Mouse (Mus musculus): ENCODE results near the gene Zfp709.
"Not testable (repeated sequence)": the region's sequence is repeated elsewhere in the genome, so short reads cannot be mapped to it uniquely, and the experiment has no call there.

The Zfp709 gene

GRCm38 (mm10) chr8:71881618-71882274 lies at the start of gene Zfp709:
Zfp709 (plus strand) TSS chr8:71882019.
- peak; percentile 75 for DNase-seq

GRCm38 (mm10) chr8:71838207-71838606 lies 43.6 kb upstream of the Zfp709 start:
- DNase-seq: not testable (repeated sequence)

GRCm38 (mm10) chr8:71841201-71841817 lies 40.5 kb upstream of the Zfp709 start:
- DNase-seq: not testable (repeated sequence)

GRCm38 (mm10) chr8:71842476-71842875 lies 39.3 kb upstream of the Zfp709 start:
- not testable (repeated sequence) for DNase-seq

- DNase-seq: not testable (repeated sequence)
These were observed 37.4 kb upstream of the Zfp709 start for GRCm38 (mm10) chr8:71844453-71844852.

GRCm38 (mm10) chr8:71845993-71846483 lies 35.8 kb upstream of the Zfp709 start:
- DNase-seq: not testable (repeated sequence)

- not testable (repeated sequence) for DNase-seq
These were observed 35.1 kb upstream of the Zfp709 start for GRCm38 (mm10) chr8:71846745-71847144.

- not testable (repeated sequence) for DNase-seq
These were observed 30.8 kb upstream of the Zfp709 start for GRCm38 (mm10) chr8:71851014-71851413.

GRCm38 (mm10) chr8:71853360-71853759 lies 28.5 kb upstream of the Zfp709 start:
- DNase-seq: not testable (repeated sequence)

- not testable (repeated sequence) for DNase-seq
These were observed 25.0 kb upstream of the Zfp709 start for GRCm38 (mm10) chr8:71856630-71857328.

GRCm38 (mm10) chr8:71857364-71857763 lies 24.5 kb upstream of the Zfp709 start:
- not testable (repeated sequence) for DNase-seq

- DNase-seq: not testable (repeated sequence)
These were observed 20.3 kb upstream of the Zfp709 start for GRCm38 (mm10) chr8:71861551-71861950.

GRCm38 (mm10) chr8:71862038-71862437 lies 19.8 kb upstream of the Zfp709 start:
- not testable (repeated sequence) for DNase-seq

- not testable (repeated sequence) for DNase-seq
These were observed 18.8 kb downstream of the Zfp709 start for GRCm38 (mm10) chr8:71900666-71901065.

- not testable (repeated sequence) for DNase-seq
These were observed 21.3 kb downstream of the Zfp709 start for GRCm38 (mm10) chr8:71903084-71903483.

- no peak for DNase-seq
These were observed 25.0 kb downstream of the Zfp709 start for GRCm38 (mm10) chr8:71906809-71907208.

- DNase-seq: peak; percentile 6
These were observed 26.0 kb downstream of the Zfp709 start for GRCm38 (mm10) chr8:71907798-71908257.

GRCm38 (mm10) chr8:71908309-71909261 lies 26.8 kb downstream of the Zfp709 start, which contains the start of the genes Zfp882 and Zfp617:
Zfp882 (plus strand) TSS chr8:71908608.
Zfp617 (plus strand) TSS chr8:71908635.
- DNase-seq: peak; percentile 87

- DNase-seq: no peak
These were observed 30.5 kb downstream of the Zfp709 start for GRCm38 (mm10) chr8:71912286-71912685.

GRCm38 (mm10) chr8:71922567-71923401 lies 41.0 kb downstream of the Zfp709 start:
- DNase-seq: peak; percentile 96

- DNase-seq: no peak
These were observed 44.0 kb downstream of the Zfp709 start for GRCm38 (mm10) chr8:71925791-71926190.
